Mouse (Mus musculus) MEL-GATA-1-ER (cell line): Measurements from ENCODE around the gene Ndufs4.

Source experiments
- DNase-seq: peaks from one replicate; pipeline ENCODE4 v3.0.0-alpha.2; 2012; ENCODE audit warnings: low read depth; ENCODE audit errors: extremely low read depth

Gene Ndufs4

GRCm38 (mm10) chr13:114388211-114388965, at the start of gene Ndufs4:
TSS of gene Ndufs4 (minus strand) at chr13:114388258.
- no peak for DNase-seq

GRCm38 (mm10) chr13:114432491-114432890, 44.4 kb upstream of the Ndufs4 start:
- no peak for DNase-seq

- DNase-seq: no peak
Measured at GRCm38 (mm10) chr13:114425230-114425629, 37.2 kb upstream of the Ndufs4 start.

GRCm38 (mm10) chr13:114420235-114420634, 32.2 kb upstream of the Ndufs4 start:
- no peak for DNase-seq

GRCm38 (mm10) chr13:114419364-114419763, 31.3 kb upstream of the Ndufs4 start:
- no peak for DNase-seq

GRCm38 (mm10) chr13:114412326-114412725, 24.3 kb upstream of the Ndufs4 start:
- DNase-seq: no peak

GRCm38 (mm10) chr13:114406866-114407265, 18.8 kb upstream of the Ndufs4 start:
- no peak for DNase-seq

- no peak for DNase-seq
Measured at GRCm38 (mm10) chr13:114406424-114406823, 18.4 kb upstream of the Ndufs4 start.

- DNase-seq: no peak
Measured at GRCm38 (mm10) chr13:114405100-114405715, 17.1 kb upstream of the Ndufs4 start.

- no peak for DNase-seq
Measured at GRCm38 (mm10) chr13:114398906-114399305, 10.8 kb upstream of the Ndufs4 start.

GRCm38 (mm10) chr13:114397281-114397680, 9.2 kb upstream of the Ndufs4 start:
- no peak for DNase-seq

- no peak for DNase-seq
Measured at GRCm38 (mm10) chr13:114396863-114397262, 8.8 kb upstream of the Ndufs4 start.

- DNase-seq: no peak
Measured at GRCm38 (mm10) chr13:114394784-114395183, 6.7 kb upstream of the Ndufs4 start.

GRCm38 (mm10) chr13:114392501-114392900, 4.4 kb upstream of the Ndufs4 start:
- no peak for DNase-seq

- DNase-seq: peak; percentile 83
Measured at GRCm38 (mm10) chr13:114387521-114388171, 412 bp downstream of the Ndufs4 start.

- peak; percentile 29 for DNase-seq
Measured at GRCm38 (mm10) chr13:114387074-114387487, 977 bp downstream of the Ndufs4 start.

GRCm38 (mm10) chr13:114376511-114376910, 11.5 kb downstream of the Ndufs4 start:
- no peak for DNase-seq

GRCm38 (mm10) chr13:114362086-114362485, 26.0 kb downstream of the Ndufs4 start:
- no peak for DNase-seq

GRCm38 (mm10) chr13:114351321-114351946, 36.6 kb downstream of the Ndufs4 start:
- DNase-seq: no peak

GRCm38 (mm10) chr13:114344979-114345712, 42.9 kb downstream of the Ndufs4 start:
- DNase-seq: no peak
